Mouse (Mus musculus) urinary bladder, adult 2 months (tissue): ENCODE data around the gene Olfr1370. TPM values are rescaled to one million over a fixed set of nuclear protein-coding genes. Genes with fewer than 3 reads are reported as not detected.
"Not testable (repeated sequence)": the region's sequence is repeated elsewhere in the genome, so short reads cannot be mapped to it uniquely, and the experiment has no call there.

Source experiments
- DNase-seq: peaks from one replicate; pipeline ENCODE4 v3.0.0; 2022; ENCODE audit warnings: low spot score
- polyA plus RNA-seq: library from polyadenylated mRNA; depleted of rRNA; stranded (reverse); fragments of >200 nt; gene quantifications from 2 replicates; pipeline ENCODE4 v1.2.3, GENCODE M21; 2012; rRNA removed

The Olfr1370 gene
- not detected in 2 replicates for polyA plus RNA-seq

DNA sequence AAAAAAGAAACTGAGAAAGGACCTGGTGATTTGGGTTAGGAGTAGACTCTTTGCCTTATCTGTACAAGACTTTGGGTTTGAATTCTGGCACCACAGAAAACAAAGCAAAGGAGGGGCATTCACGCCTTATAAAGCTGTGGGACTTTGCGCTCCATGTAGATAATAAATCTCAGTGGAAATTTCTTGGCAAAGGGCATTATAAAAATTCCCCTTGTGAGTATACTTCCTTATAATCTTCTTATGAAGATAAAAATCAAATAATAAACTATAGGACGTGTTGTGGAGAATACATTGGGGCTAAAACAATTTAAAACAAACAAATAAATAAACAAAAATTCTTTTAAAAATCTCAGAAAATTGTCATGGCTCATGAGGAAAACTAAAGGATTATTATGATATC is at the start of gene Olfr1370:
Gene Olfr1370, minus strand, starts transcription at position 101 of the 400 bp plus-strand sequence.
- no peak for DNase-seq

DNA sequence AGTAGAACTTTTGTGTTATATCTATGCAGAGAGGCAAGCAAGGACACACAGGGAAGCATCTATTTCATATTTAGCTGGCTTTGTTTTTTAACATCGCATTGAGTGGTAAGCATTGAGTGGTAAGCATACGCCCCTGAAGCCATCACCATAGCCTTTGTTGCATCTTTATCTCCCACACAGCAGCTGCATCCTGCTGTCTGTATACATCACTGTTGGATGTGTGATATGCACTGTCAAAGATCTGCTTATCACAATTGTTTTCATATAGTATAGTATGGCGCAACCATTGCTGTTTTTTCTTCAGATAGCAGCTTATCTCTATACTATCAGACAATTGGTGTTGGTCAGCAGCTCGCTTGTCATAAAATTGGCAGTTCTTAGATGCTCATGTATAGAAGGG is 39.4 kb upstream of the Olfr1370 start:
- DNase-seq: no peak

DNA sequence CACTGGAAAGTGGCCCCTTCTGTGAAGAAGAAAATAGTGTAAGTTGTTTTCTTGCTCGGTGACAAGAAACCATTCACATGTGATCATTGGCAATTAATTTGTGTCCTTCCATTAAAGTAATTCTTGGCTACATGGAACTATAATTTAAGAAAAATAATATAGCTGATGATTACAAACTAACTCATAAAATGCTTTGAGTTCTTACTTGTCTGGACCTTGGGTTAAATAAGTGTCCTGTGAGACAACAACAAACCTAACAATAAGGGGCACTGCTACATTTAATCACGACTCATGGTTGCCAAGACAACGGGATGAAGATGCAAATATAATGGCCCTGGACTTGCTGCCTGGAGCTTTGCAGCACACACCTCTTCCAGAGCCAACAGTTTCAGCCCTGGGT is 36.4 kb upstream of the Olfr1370 start, which contains the start of gene Olfr1369-ps1:
Gene Olfr1369-ps1, plus strand, starts transcription at position 301 of the 400 bp plus-strand sequence.
- DNase-seq: not testable (repeated sequence)

DNA sequence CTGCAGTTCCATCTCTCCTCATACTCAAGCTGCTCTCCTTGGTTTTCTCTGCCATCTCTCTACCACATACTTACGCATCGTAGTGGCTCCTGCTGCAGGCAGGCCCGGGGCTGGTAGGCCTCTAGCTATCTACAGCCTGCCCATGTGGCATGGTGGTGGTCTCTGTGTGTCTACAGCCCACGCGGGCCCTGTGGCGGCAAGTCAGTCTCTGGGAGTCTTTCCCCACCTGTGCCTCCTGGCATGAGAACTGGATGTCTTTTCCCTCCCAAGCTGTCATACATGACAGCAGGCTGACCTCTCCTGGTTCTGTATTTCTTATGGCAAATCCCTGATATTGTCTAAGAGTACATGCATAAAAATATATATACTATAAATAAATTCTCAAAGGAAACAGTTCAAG is 35.7 kb upstream of the Olfr1370 start:
- DNase-seq: no peak

DNA sequence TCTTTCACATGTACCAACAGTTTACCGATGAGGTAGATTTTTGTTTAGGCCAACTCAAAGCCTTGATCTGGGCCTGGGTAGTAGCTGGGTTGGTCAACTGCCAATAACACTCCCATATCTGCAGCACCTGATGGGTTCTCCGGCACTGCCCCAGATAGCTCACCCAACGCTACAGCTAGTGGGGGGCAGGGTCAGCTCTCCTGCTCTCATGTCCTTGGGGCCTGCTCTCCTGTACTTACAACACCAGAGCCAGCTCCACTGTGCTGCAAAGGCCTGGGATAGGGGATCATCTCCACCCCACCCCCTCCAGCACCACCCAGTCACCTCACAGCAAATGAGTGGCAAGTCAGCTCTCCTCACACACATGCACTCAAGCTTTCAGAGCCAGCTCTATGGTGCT is 35.0 kb upstream of the Olfr1370 start:
- DNase-seq: no peak

DNA sequence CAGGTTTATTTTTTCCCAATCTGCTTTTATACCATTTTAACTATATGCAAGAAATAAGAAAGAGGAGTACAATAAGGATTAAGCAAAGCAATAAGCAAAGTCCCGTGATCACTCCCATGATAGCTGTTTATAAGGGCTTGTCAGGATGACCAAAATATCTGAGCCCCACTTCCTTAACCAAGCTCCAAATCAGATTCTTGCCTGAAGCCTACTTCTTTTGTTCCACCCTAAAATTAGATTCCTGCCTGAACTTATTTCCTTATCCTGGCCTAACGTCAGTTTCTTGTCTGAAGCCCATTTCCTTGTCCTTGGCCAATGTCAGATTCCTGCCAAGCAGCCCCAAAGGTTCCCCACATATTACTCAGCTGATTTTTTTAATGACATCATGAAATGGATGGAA is 7.9 kb upstream of the Olfr1370 start:
- no peak for DNase-seq

DNA sequence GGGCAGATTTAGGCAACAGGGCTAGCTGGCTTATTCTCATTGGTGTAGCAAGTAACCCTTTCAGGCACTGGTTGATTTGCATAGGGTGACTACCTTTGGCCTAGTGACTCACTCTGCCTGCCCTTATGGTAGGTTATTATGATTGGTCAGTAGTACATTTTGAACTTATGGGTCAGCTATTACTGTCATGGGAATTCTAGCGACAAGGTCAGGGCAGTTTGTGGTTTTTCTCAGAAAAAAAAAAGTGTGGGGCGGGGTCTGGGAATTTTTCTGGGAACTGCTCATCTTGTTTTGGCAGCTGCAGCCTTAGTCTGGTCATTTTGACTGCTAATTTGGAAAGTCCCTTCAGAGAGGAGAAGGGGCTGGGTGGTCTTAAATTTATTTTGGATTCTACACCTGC is 8.7 kb downstream of the Olfr1370 start:
- no peak for DNase-seq

DNA sequence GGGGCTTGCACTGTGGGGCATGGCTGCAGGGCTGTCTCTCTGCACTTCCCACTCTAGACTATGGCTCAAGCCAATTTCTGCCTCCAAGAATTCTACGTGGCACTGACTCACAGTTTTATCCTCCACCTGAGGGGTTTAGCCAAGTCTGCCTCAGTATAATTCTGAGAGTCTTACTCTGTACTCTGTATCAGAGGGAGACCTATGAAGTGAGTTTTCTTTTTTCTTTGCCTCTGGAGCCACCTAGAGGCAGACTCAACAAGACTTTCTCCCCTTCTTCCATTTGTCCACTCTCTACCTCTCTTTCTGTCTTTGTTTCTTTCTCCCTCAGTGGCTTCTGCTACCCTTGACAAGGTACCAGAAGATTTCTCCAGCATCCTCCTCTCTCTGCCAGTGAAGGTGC is 24.6 kb downstream of the Olfr1370 start:
- DNase-seq: no peak

DNA sequence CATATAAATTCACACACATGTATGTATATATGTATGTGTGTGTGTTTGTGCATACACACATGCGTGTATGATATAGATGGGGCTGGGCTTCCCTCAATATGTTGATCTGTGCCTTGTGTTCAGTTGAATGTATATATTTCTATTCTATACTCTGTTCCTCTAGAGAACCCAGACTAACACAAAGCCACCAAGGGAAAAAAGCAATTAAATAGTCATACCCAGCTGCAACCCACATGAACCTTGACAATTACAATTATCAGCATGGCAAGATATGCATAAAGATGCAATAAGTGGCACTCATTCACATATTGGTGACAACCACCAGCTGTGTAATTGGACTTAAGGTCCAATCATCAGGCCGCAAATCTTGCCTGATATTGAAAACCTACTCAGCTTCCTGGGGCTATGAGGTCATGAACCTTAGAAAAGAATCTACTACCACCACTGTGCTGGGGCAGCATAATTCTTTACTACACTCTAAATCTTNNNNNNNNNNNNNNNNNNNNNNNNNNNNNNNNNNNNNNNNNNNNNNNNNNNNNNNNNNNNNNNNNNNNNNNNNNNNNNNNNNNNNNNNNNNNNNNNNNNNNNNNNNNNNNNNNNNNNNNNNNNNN is 34.1 kb downstream of the Olfr1370 start:
- no peak for DNase-seq

DNA sequence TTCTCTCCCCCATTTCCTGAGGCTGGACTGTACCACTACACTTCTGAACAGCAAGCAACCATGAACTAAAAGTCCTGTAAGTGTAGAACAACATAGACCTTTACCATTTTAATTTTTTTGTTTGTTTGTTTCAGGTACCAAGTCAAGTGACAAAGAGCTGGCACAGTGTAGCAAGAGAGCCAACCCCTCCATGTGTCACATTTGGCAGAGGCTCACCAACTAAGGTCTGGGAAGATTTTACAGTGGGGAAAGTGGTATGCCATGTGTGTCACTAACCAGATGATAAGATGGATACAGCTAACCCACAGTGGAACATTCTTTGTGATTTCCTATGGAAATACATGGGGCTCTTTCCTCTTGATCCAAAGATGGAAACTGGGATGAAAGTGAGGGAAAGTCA is 38.8 kb downstream of the Olfr1370 start:
- DNase-seq: no peak

DNA sequence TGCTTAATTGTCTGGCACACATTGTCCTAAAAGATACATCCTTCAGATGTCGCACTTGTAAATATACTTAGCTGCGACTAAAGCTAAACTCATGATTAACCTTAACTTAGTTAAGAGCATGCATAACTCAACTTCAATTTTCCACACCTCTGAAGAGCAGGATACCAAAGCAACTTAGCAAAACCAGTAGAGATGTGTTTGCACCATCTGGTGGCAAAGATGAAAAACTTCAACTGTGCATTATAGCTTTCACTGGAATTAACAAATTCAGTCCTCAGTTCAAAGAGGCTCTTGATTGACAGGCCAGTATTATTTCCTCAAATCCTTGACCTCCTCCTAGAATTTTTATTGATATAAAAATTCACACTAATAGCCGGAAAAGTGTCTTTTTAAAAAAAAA is 39.7 kb downstream of the Olfr1370 start:
- DNase-seq: no peak

DNA sequence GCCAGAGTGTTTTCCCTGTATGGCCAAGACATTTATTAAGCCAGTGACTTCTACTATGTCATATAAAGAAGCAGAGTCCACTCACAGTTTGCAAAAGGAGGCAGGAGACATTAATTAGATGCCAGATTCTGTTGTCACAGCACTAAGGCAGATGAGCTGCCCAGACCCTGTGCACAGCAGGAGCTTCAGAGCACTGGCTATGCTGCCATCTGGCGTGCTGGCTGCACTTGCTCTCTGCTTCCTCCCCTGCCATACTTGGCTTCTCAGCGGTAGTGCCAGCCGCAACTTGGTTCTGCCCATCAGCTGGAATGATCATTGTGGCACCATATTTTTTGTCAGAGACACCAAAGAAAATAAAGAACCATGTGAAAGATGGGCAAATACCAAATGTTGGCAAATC is 41.6 kb downstream of the Olfr1370 start:
- DNase-seq: no peak

DNA sequence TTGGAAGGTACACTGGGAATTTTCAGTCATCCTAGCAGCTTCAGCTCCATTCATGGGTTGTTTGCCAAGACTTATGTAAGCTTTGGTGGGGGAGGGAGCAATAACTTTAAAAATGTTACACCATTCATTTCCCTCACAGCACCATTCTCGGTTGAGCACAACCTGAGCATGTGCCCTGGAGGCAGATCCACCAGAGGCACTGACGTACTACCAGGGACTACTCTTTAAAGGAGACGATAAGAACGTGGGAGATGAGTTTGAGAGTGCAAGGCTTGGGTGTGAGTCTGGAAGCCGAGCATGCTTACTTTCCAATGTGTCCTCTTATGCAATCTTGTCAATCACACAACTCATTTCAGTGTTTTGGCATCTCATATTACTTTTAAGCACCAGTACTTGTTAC is 49.9 kb downstream of the Olfr1370 start:
- no peak for DNase-seq

Other genes with a start within 250 kb of the Olfr1370 start
- gene Olfr1369-ps1, start 36.5 kb upstream of the Olfr1370 start, polyA plus RNA-seq: not detected in 2 replicates
- not detected in 2 replicates for gene Olfr263, start 54.7 kb upstream of the Olfr1370 start, polyA plus RNA-seq
- gene Olfr1368, start 70.9 kb upstream of the Olfr1370 start, polyA plus RNA-seq: not detected in 2 replicates
- gene Trim27, start 104.5 kb upstream of the Olfr1370 start, polyA plus RNA-seq: 40.5 and 48.2 TPM in 2 replicates
- gene Gpx5, start 217.8 kb upstream of the Olfr1370 start, polyA plus RNA-seq: 0.10 TPM in 1 of 2 replicates, not detected in the other
- gene Gpx6, start 237.2 kb upstream of the Olfr1370 start, polyA plus RNA-seq: not detected in 2 replicates